Mouse (Mus musculus): ENCODE results near the gene Rtp1.

- TF ChIP-seq CTCF (conservative IDR thresholded peaks at IDR 0.05; ENCODE audit: low read length) (no peak), POU5F1 (IDR thresholded peaks at IDR 0.05; ENCODE audit: borderline replicate concordance, low read length) (no peak)
Observed at GRCm38 (mm10) chr16:23463671-23464347, 34.9 kb downstream of the Rtp1 start.

All from E14TG2a.4 (cell line).